Mouse (Mus musculus) midbrain, embryonic 16.5 days (tissue): Measurements from ENCODE around the gene Psma1. TPM values are rescaled to one million over a fixed set of nuclear protein-coding genes. Genes with fewer than 3 reads are reported as not detected.

Experiments
- ATAC-seq: fragments of 200-750 bp; cut with Nextera tagmentation; 2 replicates; pipeline ENCODE4 v1.8.0; 2017; ENCODE audit warnings: moderate TSS enrichment
- H3K27ac ChIP-seq: fragments of 300-500 bp; sonication (generic); 2 replicates; pipeline ENCODE4 v1.5.1; 2014; ENCODE audit warnings: mild to moderate bottlenecking, low read length, mixed read lengths
- H3K27me3 ChIP-seq: fragments of 300-500 bp; sonication (generic); 2 replicates; pipeline ENCODE4 v1.6.1; 2014; ENCODE audit warnings: low read depth, low read length, mixed read lengths; ENCODE audit not compliant: control insufficient read depth, insufficient read depth
- H3K36me3 ChIP-seq: fragments of 300-500 bp; sonication (generic); 2 replicates; pipeline ENCODE4 v1.6.1; 2014; ENCODE audit warnings: mild to moderate bottlenecking, low read length, moderate library complexity, mixed read lengths; ENCODE audit not compliant: control insufficient read depth, insufficient read depth
- H3K4me1 ChIP-seq: fragments of 300-500 bp; sonication (generic); 2 replicates; pipeline ENCODE4 v1.6.1; 2014; ENCODE audit warnings: mild to moderate bottlenecking, low read length, mixed read lengths; ENCODE audit not compliant: control insufficient read depth, insufficient read depth
- H3K4me2 ChIP-seq: fragments of 300-500 bp; sonication (generic); 2 replicates; pipeline ENCODE4 v1.6.1; 2014; ENCODE audit warnings: mild to moderate bottlenecking, low read length, mixed read lengths
- H3K4me3 ChIP-seq: fragments of 300-500 bp; sonication (generic); 2 replicates; pipeline ENCODE4 v1.5.1; 2014; ENCODE audit warnings: low read depth, mild to moderate bottlenecking, low read length, moderate library complexity, mixed read lengths
- H3K9ac ChIP-seq: fragments of 300-500 bp; sonication (generic); 2 replicates; pipeline ENCODE4 v1.6.1; 2014; ENCODE audit warnings: low read depth, low read length, mixed read lengths
- H3K9me3 ChIP-seq: fragments of 300-500 bp; sonication (generic); replicated peaks from 2 replicates; pipeline ENCODE4 v1.6.1; 2014; ENCODE audit warnings: mild to moderate bottlenecking, low read length, mixed read lengths; ENCODE audit not compliant: control insufficient read depth, poor library complexity, severe bottlenecking
- WGBS: fragments of 180-500 bp; shearing (Covaris S2); extraction: QIAGEN DNeasy Blood & Tissue Kit; methylation state at CpG from one replicate; pipeline ENCODE4 v1.1.7; 2014; 5-methylcytosine and 5-hydroxymethylcytosine counted together
- polyA plus RNA-seq: library from polyadenylated mRNA; unstranded; fragments of >200 nt; fragmentation: Nextera tagmentation; extraction: Ambion mirVana; gene quantifications from 2 replicates; pipeline ENCODE4 v1.2.1, GENCODE M21; 2015

Gene Psma1
- polyA plus RNA-seq, 1 experiment from 2014 or later = 348 TPM

- Histone ChIP-seq H3K4me1 (no peaks in the 10 kb centered on the region), H3K27me3 (no peaks in the 10 kb centered on the region), H3K9ac (no peak overlapping the region), H3K36me3 (no peaks in the 10 kb centered on the region), H3K4me3 (no peak overlapping the region), H3K9me3 (no peaks in the 10 kb centered on the region), H3K4me2 (no peak overlapping the region), H3K27ac (no peak overlapping the region)
- 73% methylated on average over 4 of the region's 4 CpGs for WGBS
- no peak for ATAC-seq
These were observed 33.1 kb upstream of the Psma1 start for GRCm38 (mm10) chr7:114309020-114309419.

- WGBS = 80% methylated on average over 4 of the region's 4 CpGs
These were observed 25.4 kb upstream of the Psma1 start for GRCm38 (mm10) chr7:114301293-114301782.

GRCm38 (mm10) chr7:114300782-114301181 lies 24.9 kb upstream of the Psma1 start:
- Histone ChIP-seq H3K9me3 (no peaks in the 10 kb centered on the region), H3K4me3 (no peak overlapping the region), H3K4me2 (no peak overlapping the region), H3K27ac (no peak overlapping the region), H3K27me3 (no peaks in the 10 kb centered on the region), H3K4me1 (no peaks in the 10 kb centered on the region), H3K9ac (no peak overlapping the region), H3K36me3 (no peaks in the 10 kb centered on the region)
- WGBS = 91% methylated on average over 2 of the region's 2 CpGs
- ATAC-seq = no peak

More at GRCm38 (mm10) chr7:114301293-114301782, 25.4 kb upstream of the Psma1 start:
- Histone ChIP-seq H3K4me1 (no peaks in the 10 kb centered on the region), H3K4me2 (no peak overlapping the region), H3K36me3 (no peaks in the 10 kb centered on the region), H3K4me3 (no peak overlapping the region), H3K9me3 (no peaks in the 10 kb centered on the region), H3K27ac (no peak overlapping the region), H3K27me3 (no peaks in the 10 kb centered on the region), H3K9ac (no peak overlapping the region)
- no peak for ATAC-seq

- Histone ChIP-seq H3K9me3 (no peaks in the 10 kb centered on the region), H3K27ac (no peak overlapping the region), H3K9ac (no peak overlapping the region), H3K4me2 (no peak overlapping the region), H3K4me3 (no peak overlapping the region), H3K4me1 (no peaks in the 10 kb centered on the region), H3K36me3 (no peaks in the 10 kb centered on the region), H3K27me3 (no peaks in the 10 kb centered on the region)
- no peak for ATAC-seq
- 65% methylated on average over 4 of the region's 4 CpGs for WGBS
These were observed 23.3 kb upstream of the Psma1 start for GRCm38 (mm10) chr7:114299247-114299646.

- 92% methylated on average over 5 of the region's 5 CpGs for WGBS
- H3K36me3 ChIP-seq = no peaks in the 10 kb centered on the region
- no peak overlapping the region for H3K4me2 ChIP-seq
- H3K9ac ChIP-seq = no peak overlapping the region
- no peak for ATAC-seq
- no peaks in the 10 kb centered on the region for H3K9me3 ChIP-seq
- H3K27ac ChIP-seq = no peak overlapping the region
- 0 out of 2 replicates have a peak, but pooled peaks cover 5% of the 10 kb centered on the region for H3K4me1 ChIP-seq
- H3K4me3 ChIP-seq = no peak overlapping the region
- no peaks in the 10 kb centered on the region for H3K27me3 ChIP-seq
These were observed 18.8 kb upstream of the Psma1 start for GRCm38 (mm10) chr7:114294698-114295097.

GRCm38 (mm10) chr7:114293903-114294302 lies 18.0 kb upstream of the Psma1 start:
- H3K36me3 ChIP-seq = no peaks in the 10 kb centered on the region
- WGBS = 82% methylated on average over 5 of the region's 5 CpGs
- ATAC-seq = no peak

GRCm38 (mm10) chr7:114292501-114292971 lies 16.6 kb upstream of the Psma1 start:
- Histone ChIP-seq H3K4me1 (0 out of 2 replicates have a peak, but pooled peaks cover 5% of the 10 kb centered on the region), H3K4me2 (peak overlapping the region; percentile 33), H3K27ac (no peak overlapping the region), H3K4me3 (no peak overlapping the region), H3K9ac (no peak overlapping the region), H3K9me3 (no peaks in the 10 kb centered on the region), H3K27me3 (no peaks in the 10 kb centered on the region), H3K36me3 (no peaks in the 10 kb centered on the region)
- 11% methylated on average over 12 of the region's 12 CpGs for WGBS
- ATAC-seq = no peak

More at GRCm38 (mm10) chr7:114293903-114294302, 18.0 kb upstream of the Psma1 start:
- Histone ChIP-seq H3K4me1 (0 out of 2 replicates have a peak, but pooled peaks cover 5% of the 10 kb centered on the region), H3K27me3 (no peaks in the 10 kb centered on the region), H3K27ac (no peak overlapping the region), H3K4me2 (no peak overlapping the region), H3K4me3 (no peak overlapping the region), H3K9ac (no peak overlapping the region), H3K9me3 (no peaks in the 10 kb centered on the region)

- no peak overlapping the region for H3K9ac ChIP-seq
- no peaks in the 10 kb centered on the region for H3K9me3 ChIP-seq
- WGBS = 27% methylated on average over 15 of the region's 15 CpGs
- H3K4me1 ChIP-seq = 0 out of 2 replicates have a peak, but pooled peaks cover 5% of the 10 kb centered on the region
- H3K4me2 ChIP-seq = no peak overlapping the region
- H3K27me3 ChIP-seq = no peaks in the 10 kb centered on the region
- no peak overlapping the region for H3K27ac ChIP-seq
- H3K36me3 ChIP-seq = no peaks in the 10 kb centered on the region
- ATAC-seq = no peak
- no peak overlapping the region for H3K4me3 ChIP-seq
These were observed 15.8 kb upstream of the Psma1 start for GRCm38 (mm10) chr7:114291461-114292335.

GRCm38 (mm10) chr7:114290078-114290506 lies 14.2 kb upstream of the Psma1 start:
- H3K4me3 ChIP-seq = no peak overlapping the region
- H3K4me1 ChIP-seq = 0 out of 2 replicates have a peak, but pooled peaks cover 5% of the 10 kb centered on the region
- no peak overlapping the region for H3K4me2 ChIP-seq
- H3K36me3 ChIP-seq = no peaks in the 10 kb centered on the region
- no peaks in the 10 kb centered on the region for H3K27me3 ChIP-seq
- no peak for ATAC-seq
- 64% methylated on average over 5 of the region's 5 CpGs for WGBS
- H3K9ac ChIP-seq = no peak overlapping the region
- H3K9me3 ChIP-seq = no peaks in the 10 kb centered on the region
- no peak overlapping the region for H3K27ac ChIP-seq
